Mouse (Mus musculus) midbrain, postnatal 0 days (tissue): Measurements from ENCODE around the gene Akt1s1. TPM values are rescaled to one million over a fixed set of nuclear protein-coding genes. Genes with fewer than 3 reads are reported as not detected.

Experiments used
- ATAC-seq: fragments of 200-750 bp; cut with Nextera tagmentation; 2 replicates; pipeline ENCODE4 v1.8.0; 2017; ENCODE audit warnings: moderate number of reproducible peaks, mild to moderate bottlenecking, moderate TSS enrichment, moderate library complexity; ENCODE audit not compliant: low FRiP score
- DNase-seq: peaks from one replicate; pipeline ENCODE4 v3.0.0-alpha.2; 2015; ENCODE audit warnings: low spot score
- H3K27ac ChIP-seq: fragments of 300-500 bp; sonication (generic); 2 replicates; pipeline ENCODE4 v1.5.1; 2014; ENCODE audit warnings: low read depth, mild to moderate bottlenecking, low read length, mixed read lengths
- H3K27me3 ChIP-seq: fragments of 300-500 bp; sonication (generic); 2 replicates; pipeline ENCODE4 v1.6.1; 2014; ENCODE audit warnings: low read length, control low read depth, mixed read lengths; ENCODE audit not compliant: insufficient read depth
- H3K36me3 ChIP-seq: fragments of 300-500 bp; sonication (generic); 2 replicates; pipeline ENCODE4 v1.6.1; 2014; ENCODE audit warnings: low read length, control low read depth, mixed read lengths; ENCODE audit not compliant: insufficient read depth
- H3K4me1 ChIP-seq: fragments of 300-500 bp; sonication (generic); 2 replicates; pipeline ENCODE4 v1.6.1; 2014; ENCODE audit warnings: mild to moderate bottlenecking, control low read depth, antibody characterized with exemption, low read length, mixed read lengths; ENCODE audit not compliant: insufficient read depth
- H3K4me2 ChIP-seq: fragments of 300-500 bp; sonication (generic); 2 replicates; pipeline ENCODE4 v1.6.1; 2014; ENCODE audit warnings: low read depth, mild to moderate bottlenecking, low read length, mixed read lengths; ENCODE audit not compliant: poor library complexity, severe bottlenecking
- H3K4me3 ChIP-seq: fragments of 300-500 bp; sonication (generic); 2 replicates; pipeline ENCODE4 v1.5.1; 2014; ENCODE audit warnings: low read depth, mild to moderate bottlenecking, low read length, moderate library complexity
- H3K9ac ChIP-seq: fragments of 300-500 bp; sonication (generic); replicated peaks from 2 replicates; pipeline ENCODE4 v1.6.1; 2014; ENCODE audit warnings: mild to moderate bottlenecking, low read length, moderate library complexity, mixed read lengths; ENCODE audit not compliant: poor library complexity, severe bottlenecking
- H3K9me3 ChIP-seq: fragments of 300-500 bp; sonication (generic); 2 replicates; pipeline ENCODE4 v1.6.1; 2016; ENCODE audit warnings: low read length, control low read depth
- CTCF ChIP-seq: IDR thresholded peaks from 2 replicates; pipeline ENCODE4 v1.5.1; 2016; ENCODE audit warnings: antibody characterized with exemption, mild to moderate bottlenecking
- WGBS: fragments of 180-500 bp; shearing (Covaris S2); extraction: QIAGEN DNeasy Blood & Tissue Kit; methylation state at CpG from one replicate; pipeline ENCODE4 v1.1.7; 2014; 5-methylcytosine and 5-hydroxymethylcytosine counted together
- polyA plus RNA-seq: library from polyadenylated mRNA; unstranded; fragments of >200 nt; fragmentation: Nextera tagmentation; extraction: Ambion mirVana; gene quantifications from 2 replicates; pipeline ENCODE4 v1.2.1, GENCODE M21; 2015
- total RNA-seq: library from RNA; depleted of rRNA; stranded (reverse); fragments of >200 nt; gene quantifications from 2 replicates; pipeline ENCODE4 v1.2.3, GENCODE M21; 2014

Gene Akt1s1
- total and polyA plus RNA-seq, 2 experiments from 2014 or later = 91.0 to 120 TPM

- H3K36me3 ChIP-seq = no peaks in the 10 kb centered on the region
- no peaks in the 10 kb centered on the region for H3K27me3 ChIP-seq
- 91% methylated on average over 3 of the region's 3 CpGs for WGBS
- no peak for DNase-seq
- H3K9me3 ChIP-seq = no peaks in the 10 kb centered on the region
- H3K9ac ChIP-seq = no peak overlapping the region
- H3K27ac ChIP-seq = no peak overlapping the region
- H3K4me2 ChIP-seq = no peak overlapping the region
- no peak for TF ChIP-seq CTCF
- H3K4me1 ChIP-seq = peaks cover 18% of the 10 kb centered on the region
- no peak for ATAC-seq
- no peak overlapping the region for H3K4me3 ChIP-seq
Observed at GRCm38 (mm10) chr7:44820525-44820924, 28.3 kb upstream of the Akt1s1 start.

- Histone ChIP-seq H3K9me3 (no peaks in the 10 kb centered on the region), H3K9ac (no peak overlapping the region), H3K27me3 (no peaks in the 10 kb centered on the region), H3K4me1 (peaks cover 18% of the 10 kb centered on the region), H3K4me2 (no peak overlapping the region), H3K4me3 (no peak overlapping the region), H3K27ac (no peak overlapping the region), H3K36me3 (no peaks in the 10 kb centered on the region)
- TF ChIP-seq CTCF = no peak
- ATAC-seq (no peak), DNase-seq (no peak)
- WGBS = 86% methylated on average over 7 of the region's 7 CpGs
Observed at GRCm38 (mm10) chr7:44821666-44822448, 26.9 kb upstream of the Akt1s1 start.

- Histone ChIP-seq H3K4me2 (no peak overlapping the region), H3K36me3 (peaks cover 4% of the 10 kb centered on the region), H3K27me3 (no peaks in the 10 kb centered on the region), H3K9ac (no peak overlapping the region), H3K9me3 (no peaks in the 10 kb centered on the region), H3K4me3 (no peak overlapping the region), H3K4me1 (0 out of 2 replicates have a peak, but pooled peaks cover 6% of the 10 kb centered on the region), H3K27ac (no peak overlapping the region)
- ATAC-seq = no peak
- TF ChIP-seq CTCF = peak; percentile 39
- 35% methylated on average over 7 of the region's 7 CpGs for WGBS
- no peak for DNase-seq
Observed at GRCm38 (mm10) chr7:44823409-44823808, 25.4 kb upstream of the Akt1s1 start.

- Histone ChIP-seq H3K4me3 (no peak overlapping the region), H3K36me3 (peaks cover 18% of the 10 kb centered on the region), H3K27me3 (no peaks in the 10 kb centered on the region), H3K9ac (no peak overlapping the region), H3K27ac (no peak overlapping the region), H3K9me3 (no peaks in the 10 kb centered on the region), H3K4me1 (no peaks in the 10 kb centered on the region), H3K4me2 (no peak overlapping the region)
- ATAC-seq = peak; percentile 62; the same call in 1 of the 2 replicates
- 16% methylated on average over 3 of the region's 3 CpGs for WGBS
- DNase-seq = peak; percentile 81
- peak; percentile 95 for TF ChIP-seq CTCF
Observed at GRCm38 (mm10) chr7:44824872-44825271, 23.9 kb upstream of the Akt1s1 start.

GRCm38 (mm10) chr7:44826771-44827170 lies 22.0 kb upstream of the Akt1s1 start:
- Histone ChIP-seq H3K27me3 (no peaks in the 10 kb centered on the region), H3K4me3 (no peak overlapping the region), H3K4me2 (no peak overlapping the region), H3K36me3 (peaks cover 36% of the 10 kb centered on the region), H3K9me3 (no peaks in the 10 kb centered on the region), H3K9ac (no peak overlapping the region), H3K4me1 (no peaks in the 10 kb centered on the region), H3K27ac (no peak overlapping the region)
- WGBS = 80% methylated on average over 3 of the region's 3 CpGs
- TF ChIP-seq CTCF = no peak
- ATAC-seq (no peak), DNase-seq (no peak)

- no peak for TF ChIP-seq CTCF
- Histone ChIP-seq H3K4me1 (no peaks in the 10 kb centered on the region), H3K27ac (no peak overlapping the region), H3K36me3 (peaks cover 42% of the 10 kb centered on the region), H3K4me2 (no peak overlapping the region), H3K9ac (no peak overlapping the region), H3K9me3 (no peaks in the 10 kb centered on the region), H3K27me3 (no peaks in the 10 kb centered on the region), H3K4me3 (no peak overlapping the region)
- no peak for ATAC-seq
- 94% methylated on average over 5 of the region's 5 CpGs for WGBS
- DNase-seq = no peak
Observed at GRCm38 (mm10) chr7:44828706-44829105, 20.1 kb upstream of the Akt1s1 start.
